Mouse (Mus musculus): ENCODE measurements around the gene Hamp2. TPM values are rescaled to one million over a fixed set of nuclear protein-coding genes. Genes with fewer than 3 reads are reported as not detected.

Hamp2 gene
- polyA plus RNA-seq, 1 experiment, result not detected

- TF ChIP-seq POLR2A (IDR thresholded peaks at IDR 0.05; ENCODE audit: insufficient read depth, low read length) (no peak), CTCF (IDR thresholded peaks at IDR 0.05; ENCODE audit: low read depth, low read length) (no peak), EP300 (IDR thresholded peaks at IDR 0.05; ENCODE audit: insufficient read depth, low read depth, low read length) (no peak)
- H3K27me3 ChIP-seq (ENCODE audit: control insufficient read depth, insufficient read depth, low read length, poor library complexity, severe bottlenecking), result no peaks in the 10 kb centered on the region
- H3K27ac ChIP-seq (ENCODE audit: insufficient read depth, low read length), result no peak overlapping the region
- H3K9ac ChIP-seq (ENCODE audit: low read depth, poor library complexity, severe bottlenecking), result no peak overlapping the region
- H3K36me3 ChIP-seq (ENCODE audit: control insufficient read depth, insufficient read depth, low read length, poor library complexity, severe bottlenecking), result no peaks in the 10 kb centered on the region; the same call in 1 of the 2 replicates
- H3K4me1 ChIP-seq (ENCODE audit: control insufficient read depth, insufficient read depth, low read length), result peaks cover 3% of the 10 kb centered on the region
- no peak overlapping the region for H3K4me3 ChIP-seq (ENCODE audit: low read depth, low read length)
- H3K9me3 ChIP-seq (replicated peaks; ENCODE audit: control insufficient read depth, insufficient read depth, low read length, poor library complexity, severe bottlenecking), result no peaks in the 10 kb centered on the region
These were observed 44.1 kb upstream of the Hamp2 start for GRCm38 (mm10) chr7:30968611-30969010.

GRCm38 (mm10) chr7:30966657-30967056 lies 42.2 kb upstream of the Hamp2 start:
- no peak overlapping the region for H3K4me3 ChIP-seq (ENCODE audit: low read depth, low read length)
- no peaks in the 10 kb centered on the region for H3K27me3 ChIP-seq (ENCODE audit: control insufficient read depth, insufficient read depth, low read length, poor library complexity, severe bottlenecking)
- no peak overlapping the region for H3K27ac ChIP-seq (ENCODE audit: insufficient read depth, low read length)
- H3K4me1 ChIP-seq (ENCODE audit: control insufficient read depth, insufficient read depth, low read length), result peaks cover 3% of the 10 kb centered on the region
- TF ChIP-seq CTCF (IDR thresholded peaks at IDR 0.05; ENCODE audit: low read depth, low read length), result no peak
- no peak for TF ChIP-seq EP300 (IDR thresholded peaks at IDR 0.05; ENCODE audit: insufficient read depth, low read depth, low read length)
- no peak for TF ChIP-seq POLR2A (IDR thresholded peaks at IDR 0.05; ENCODE audit: insufficient read depth, low read length)
- no peaks in the 10 kb centered on the region for H3K9me3 ChIP-seq (replicated peaks; ENCODE audit: control insufficient read depth, insufficient read depth, low read length, poor library complexity, severe bottlenecking)
- H3K9ac ChIP-seq (ENCODE audit: low read depth, poor library complexity, severe bottlenecking), result no peak overlapping the region
- H3K36me3 ChIP-seq (ENCODE audit: control insufficient read depth, insufficient read depth, low read length, poor library complexity, severe bottlenecking), result peaks cover 10% of the 10 kb centered on the region; the same call in 1 of the 2 replicates

GRCm38 (mm10) chr7:30965677-30966076 lies 41.2 kb upstream of the Hamp2 start:
- no peaks in the 10 kb centered on the region for H3K9me3 ChIP-seq (replicated peaks; ENCODE audit: control insufficient read depth, insufficient read depth, low read length, poor library complexity, severe bottlenecking)
- no peak overlapping the region for H3K4me3 ChIP-seq (ENCODE audit: low read depth, low read length)
- H3K27ac ChIP-seq (ENCODE audit: insufficient read depth, low read length), result no peak overlapping the region
- H3K36me3 ChIP-seq (ENCODE audit: control insufficient read depth, insufficient read depth, low read length, poor library complexity, severe bottlenecking), result peaks cover 12% of the 10 kb centered on the region; the same call in 1 of the 2 replicates
- peaks cover 3% of the 10 kb centered on the region for H3K4me1 ChIP-seq (ENCODE audit: control insufficient read depth, insufficient read depth, low read length)
- no peaks in the 10 kb centered on the region for H3K27me3 ChIP-seq (ENCODE audit: control insufficient read depth, insufficient read depth, low read length, poor library complexity, severe bottlenecking)
- no peak for TF ChIP-seq EP300 (IDR thresholded peaks at IDR 0.05; ENCODE audit: insufficient read depth, low read depth, low read length)
- no peak for TF ChIP-seq POLR2A (IDR thresholded peaks at IDR 0.05; ENCODE audit: insufficient read depth, low read length)
- TF ChIP-seq CTCF (IDR thresholded peaks at IDR 0.05; ENCODE audit: low read depth, low read length), result no peak
- H3K9ac ChIP-seq (ENCODE audit: low read depth, poor library complexity, severe bottlenecking), result no peak overlapping the region

GRCm38 (mm10) chr7:30964366-30964765 lies 39.9 kb upstream of the Hamp2 start:
- Histone ChIP-seq H3K9ac (ENCODE audit: low read depth, poor library complexity, severe bottlenecking) (no peak overlapping the region), H3K36me3 (ENCODE audit: control insufficient read depth, insufficient read depth, low read length, poor library complexity, severe bottlenecking) (peaks cover 21% of the 10 kb centered on the region; the same call in 1 of the 2 replicates), H3K9me3 (replicated peaks; ENCODE audit: control insufficient read depth, insufficient read depth, low read length, poor library complexity, severe bottlenecking) (no peaks in the 10 kb centered on the region), H3K27me3 (ENCODE audit: control insufficient read depth, insufficient read depth, low read length, poor library complexity, severe bottlenecking) (no peaks in the 10 kb centered on the region), H3K4me3 (ENCODE audit: low read depth, low read length) (no peak overlapping the region), H3K4me1 (ENCODE audit: control insufficient read depth, insufficient read depth, low read length) (peaks cover 8% of the 10 kb centered on the region), H3K27ac (ENCODE audit: insufficient read depth, low read length) (no peak overlapping the region)
- TF ChIP-seq EP300 (IDR thresholded peaks at IDR 0.05; ENCODE audit: insufficient read depth, low read depth, low read length), result no peak
- no peak for TF ChIP-seq CTCF (IDR thresholded peaks at IDR 0.05; ENCODE audit: low read depth, low read length)
- no peak for TF ChIP-seq POLR2A (IDR thresholded peaks at IDR 0.05; ENCODE audit: insufficient read depth, low read length)

GRCm38 (mm10) chr7:30962862-30963261 lies 38.4 kb upstream of the Hamp2 start:
- Histone ChIP-seq H3K27me3 (ENCODE audit: control insufficient read depth, insufficient read depth, low read length, poor library complexity, severe bottlenecking) (no peaks in the 10 kb centered on the region), H3K9ac (ENCODE audit: low read depth, poor library complexity, severe bottlenecking) (no peak overlapping the region), H3K4me3 (ENCODE audit: low read depth, low read length) (no peak overlapping the region), H3K36me3 (ENCODE audit: control insufficient read depth, insufficient read depth, low read length, poor library complexity, severe bottlenecking) (peaks cover 21% of the 10 kb centered on the region; the same call in 1 of the 2 replicates), H3K27ac (ENCODE audit: insufficient read depth, low read length) (no peak overlapping the region), H3K9me3 (replicated peaks; ENCODE audit: control insufficient read depth, insufficient read depth, low read length, poor library complexity, severe bottlenecking) (no peaks in the 10 kb centered on the region), H3K4me1 (ENCODE audit: control insufficient read depth, insufficient read depth, low read length) (peaks cover 12% of the 10 kb centered on the region)
- no peak for TF ChIP-seq POLR2A (IDR thresholded peaks at IDR 0.05; ENCODE audit: insufficient read depth, low read length)
- no peak for TF ChIP-seq CTCF (IDR thresholded peaks at IDR 0.05; ENCODE audit: low read depth, low read length)
- no peak for TF ChIP-seq EP300 (IDR thresholded peaks at IDR 0.05; ENCODE audit: insufficient read depth, low read depth, low read length)

- Histone ChIP-seq H3K36me3 (ENCODE audit: control insufficient read depth, insufficient read depth, low read length, poor library complexity, severe bottlenecking) (peaks cover 21% of the 10 kb centered on the region; the same call in 1 of the 2 replicates), H3K9ac (ENCODE audit: low read depth, poor library complexity, severe bottlenecking) (no peak overlapping the region), H3K4me1 (ENCODE audit: control insufficient read depth, insufficient read depth, low read length) (peaks cover 9% of the 10 kb centered on the region), H3K27ac (ENCODE audit: insufficient read depth, low read length) (no peak overlapping the region), H3K27me3 (ENCODE audit: control insufficient read depth, insufficient read depth, low read length, poor library complexity, severe bottlenecking) (no peaks in the 10 kb centered on the region), H3K9me3 (replicated peaks; ENCODE audit: control insufficient read depth, insufficient read depth, low read length, poor library complexity, severe bottlenecking) (no peaks in the 10 kb centered on the region), H3K4me3 (ENCODE audit: low read depth, low read length) (no peak overlapping the region)
- TF ChIP-seq EP300 (IDR thresholded peaks at IDR 0.05; ENCODE audit: insufficient read depth, low read depth, low read length) (no peak), POLR2A (IDR thresholded peaks at IDR 0.05; ENCODE audit: insufficient read depth, low read length) (no peak)
These were observed 35.4 kb upstream of the Hamp2 start for GRCm38 (mm10) chr7:30959786-30960349.

Measured in ES-Bruce4 (cell line).